Mouse (Mus musculus) central nervous system, embryonic 11.5 days (tissue): ENCODE results near the gene Catsperz. TPM values are rescaled to one million over a fixed set of nuclear protein-coding genes. Genes with fewer than 3 reads are reported as not detected.

ENCODE experiments used
- polyA plus RNA-seq: library from polyadenylated mRNA; depleted of rRNA; stranded (reverse); fragments of >200 nt; gene quantifications from 2 replicates; pipeline ENCODE4 v1.2.3, GENCODE M21; 2012; rRNA removed

The Catsperz gene
- polyA plus RNA-seq, result 0.60 and 0.99 TPM in 2 replicates

GRCm38 (mm10) chr19:6925307-6925573 is at the start of gene Catsperz:
Gene Catsperz, minus strand, starts transcription at chr19:6925380.

GRCm38 (mm10) chr19:6974211-6975205 is 49.3 kb upstream of the Catsperz start, which contains the start of gene Ppp1r14b:
Gene Ppp1r14b, plus strand, starts transcription at chr19:6974968.

GRCm38 (mm10) chr19:6942249-6942691 is 17.1 kb upstream of the Catsperz start, which contains the start of gene Gpr137:
Gene Gpr137, minus strand, starts transcription at chr19:6942480.

GRCm38 (mm10) chr19:6941372-6942248 is 16.4 kb upstream of the Catsperz start, which contains the start of gene Bad:
Gene Bad, plus strand, starts transcription at chr19:6941861.

GRCm38 (mm10) chr19:6934195-6934977 is 9.2 kb upstream of the Catsperz start, which contains the start of gene Kcnk4:
Gene Kcnk4, minus strand, starts transcription at chr19:6934515.

GRCm38 (mm10) chr19:6921647-6922567 is 3.3 kb downstream of the Catsperz start, which contains the start of gene Esrra:
Gene Esrra, minus strand, starts transcription at chr19:6921813.

GRCm38 (mm10) chr19:6909507-6910289 is 15.5 kb downstream of the Catsperz start, which contains the start of the genes Trmt112 and Prdx5:
Gene Trmt112, plus strand, starts transcription at chr19:6909698.
Gene Prdx5, minus strand, starts transcription at chr19:6910106.

Other genes starting within 250 kb of the Catsperz start
- 5.1 and 6.1 TPM in 2 replicates for gene Rps6ka4, start 84.7 kb downstream of the Catsperz start, polyA plus RNA-seq
- gene Ccdc88b, start 67.2 kb downstream of the Catsperz start, polyA plus RNA-seq, result 1.4 and 2.5 TPM in 2 replicates
- gene Trmt112, start 15.7 kb downstream of the Catsperz start, polyA plus RNA-seq, result 157 and 273 TPM in 2 replicates
- 116 and 171 TPM in 2 replicates for gene Prdx5, start 15.3 kb downstream of the Catsperz start, polyA plus RNA-seq
- gene Esrra, start 3.6 kb downstream of the Catsperz start, polyA plus RNA-seq, result 21.7 and 33.6 TPM in 2 replicates
- 0.16 and 0.19 TPM in 2 replicates for gene Kcnk4, start 9.1 kb upstream of the Catsperz start, polyA plus RNA-seq
- gene Bad, start 16.5 kb upstream of the Catsperz start, polyA plus RNA-seq, result 49.7 and 58.7 TPM in 2 replicates
- 37.7 and 38.9 TPM in 2 replicates for gene Gpr137, start 17.1 kb upstream of the Catsperz start, polyA plus RNA-seq
- 284 and 292 TPM in 2 replicates for gene Ppp1r14b, start 49.6 kb upstream of the Catsperz start, polyA plus RNA-seq
- gene Plcb3, start 51.1 kb upstream of the Catsperz start, polyA plus RNA-seq, result 39.2 and 39.3 TPM in 2 replicates
- gene Fkbp2, start 55.1 kb upstream of the Catsperz start, polyA plus RNA-seq, result 61.7 and 112 TPM in 2 replicates
- 25.6 and 33.8 TPM in 2 replicates for gene Vegfb, start 62.3 kb upstream of the Catsperz start, polyA plus RNA-seq
- gene Dnajc4, start 67.2 kb upstream of the Catsperz start, polyA plus RNA-seq, result 19.6 and 23.0 TPM in 2 replicates
- gene Nudt22, start 70.7 kb upstream of the Catsperz start, polyA plus RNA-seq, result 11.8 and 15.2 TPM in 2 replicates
- gene Trpt1, start 70.8 kb upstream of the Catsperz start, polyA plus RNA-seq, result 10.6 and 12.2 TPM in 2 replicates
- 10.6 and 12.3 TPM in 2 replicates for gene Fermt3, start 94.1 kb upstream of the Catsperz start, polyA plus RNA-seq
- 233 and 251 TPM in 2 replicates for gene Stip1, start 114.6 kb upstream of the Catsperz start, polyA plus RNA-seq
- 3.5 and 5.3 TPM in 2 replicates for gene Macrod1, start 131.4 kb upstream of the Catsperz start, polyA plus RNA-seq
- gene Flrt1, start 180.3 kb upstream of the Catsperz start, polyA plus RNA-seq, result 1.8 and 2.1 TPM in 2 replicates